Mouse (Mus musculus) mesoderm, embryonic 11.5 days (tissue): Measurements from ENCODE around the gene Rsad2.
"Not testable (repeated sequence)": the region's sequence is repeated elsewhere in the genome, so short reads cannot be mapped to it uniquely, and the experiment has no call there.

ENCODE experiments used
- DNase-seq: peaks from one replicate; pipeline ENCODE4 v3.0.0-alpha.2; 2012; ENCODE audit warnings: low read depth, low spot score

The Rsad2 gene

GRCm38 (mm10) chr12:26446377-26447045, 9.7 kb downstream of the Rsad2 start:
- no peak for DNase-seq

DNA sequence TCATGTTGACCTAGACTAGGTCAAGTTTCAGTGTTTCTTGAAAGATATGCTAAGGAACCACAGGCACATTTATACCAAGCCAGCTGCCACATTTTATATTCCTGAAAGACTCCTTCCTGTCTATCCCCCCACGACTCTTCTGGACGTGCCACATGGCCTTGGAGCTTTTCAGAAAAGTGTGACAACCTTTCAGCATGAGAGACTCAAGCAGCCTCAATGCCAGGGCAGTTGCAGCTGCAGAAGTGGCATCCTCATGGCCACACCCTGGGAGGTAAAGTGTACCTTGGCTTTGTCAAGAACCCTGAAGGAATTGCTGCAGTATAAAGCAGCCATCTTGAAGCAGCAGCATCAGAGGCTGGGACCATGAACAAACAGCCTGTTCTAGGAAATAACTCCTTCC, 11.7 kb downstream of the Rsad2 start:
- no peak for DNase-seq

DNA sequence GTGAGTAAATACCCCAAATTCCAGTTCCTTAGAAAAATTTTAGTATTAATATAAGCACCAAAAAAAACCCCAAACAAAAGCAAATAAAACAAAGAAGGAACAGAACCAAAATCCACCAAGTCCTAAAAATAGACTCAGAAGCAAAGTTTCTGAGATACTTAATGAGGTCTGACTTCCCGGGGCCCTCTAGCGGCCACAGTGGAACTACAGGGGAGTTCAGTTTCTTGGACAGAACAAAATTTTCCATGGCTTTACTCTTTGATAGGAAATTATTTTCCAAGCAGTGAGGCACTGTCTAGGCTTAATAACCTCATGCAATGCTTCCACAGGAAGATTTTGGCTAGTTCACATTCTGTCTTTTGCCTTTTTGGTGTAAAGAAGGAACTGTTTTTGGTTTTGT, 12.2 kb downstream of the Rsad2 start:
- DNase-seq: peak; percentile 67

- no peak for DNase-seq
Measured at GRCm38 (mm10) chr12:26439366-26439765, 16.9 kb downstream of the Rsad2 start.

- DNase-seq: no peak
Measured at GRCm38 (mm10) chr12:26437950-26438349, 18.3 kb downstream of the Rsad2 start.

DNA sequence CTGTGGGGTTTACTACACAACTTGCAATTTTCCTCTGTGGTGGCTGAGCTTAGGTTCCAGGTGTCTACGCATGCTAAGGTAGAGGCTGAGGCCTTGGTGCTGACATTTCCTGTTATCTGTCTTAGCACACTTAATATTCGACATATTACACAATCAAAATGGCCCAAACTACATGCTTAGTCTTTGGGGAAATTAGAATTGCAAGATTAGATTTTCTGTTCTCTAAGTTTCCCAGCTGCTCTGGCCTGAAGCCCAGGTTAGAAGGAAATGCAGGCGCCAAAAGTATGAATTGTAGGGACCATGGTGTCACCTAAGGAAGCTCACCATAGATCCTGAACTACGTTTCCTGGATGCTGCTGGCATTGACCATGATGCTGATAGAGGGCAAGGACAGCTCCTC, 19.9 kb downstream of the Rsad2 start:
- DNase-seq: no peak

DNA sequence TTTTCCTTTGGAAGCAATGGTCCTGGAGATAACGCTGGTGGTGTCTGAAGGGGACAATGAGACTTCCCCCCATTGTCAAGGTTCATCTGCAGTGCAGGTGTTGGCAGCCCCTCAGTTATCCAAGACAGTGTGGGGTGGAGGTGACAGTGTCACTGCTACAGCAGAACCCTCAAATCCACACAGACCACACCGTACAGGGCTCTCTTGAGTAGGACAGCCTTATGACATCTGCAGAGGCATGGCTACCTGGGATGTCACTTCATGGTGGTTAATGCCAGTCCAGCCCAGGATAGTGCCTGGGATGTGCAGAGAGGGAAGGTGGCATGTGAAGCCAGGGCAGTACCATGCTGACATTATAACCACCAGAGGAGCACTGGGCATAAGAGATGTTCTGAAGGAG, 27.5 kb downstream of the Rsad2 start:
- DNase-seq: not testable (repeated sequence)

DNA sequence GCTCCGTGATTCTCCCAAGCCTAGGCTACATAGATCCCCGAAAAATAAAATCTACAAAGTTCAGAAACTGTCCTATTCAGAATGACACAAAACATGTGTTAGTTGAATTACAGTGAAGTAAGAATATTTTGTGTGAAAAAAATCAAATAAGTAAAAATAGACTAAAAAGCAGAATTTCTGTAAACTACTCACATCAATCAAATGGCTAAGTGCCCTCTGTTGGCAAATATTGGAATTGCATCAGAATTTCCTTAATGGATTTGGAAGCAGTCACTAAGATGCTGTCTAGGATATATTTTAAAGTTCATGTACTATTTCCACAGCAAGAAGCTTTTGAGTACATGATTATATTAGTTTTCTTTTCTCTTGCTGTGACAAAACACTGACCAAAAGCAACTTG, 31.4 kb downstream of the Rsad2 start:
- DNase-seq: peak; percentile 62

DNA sequence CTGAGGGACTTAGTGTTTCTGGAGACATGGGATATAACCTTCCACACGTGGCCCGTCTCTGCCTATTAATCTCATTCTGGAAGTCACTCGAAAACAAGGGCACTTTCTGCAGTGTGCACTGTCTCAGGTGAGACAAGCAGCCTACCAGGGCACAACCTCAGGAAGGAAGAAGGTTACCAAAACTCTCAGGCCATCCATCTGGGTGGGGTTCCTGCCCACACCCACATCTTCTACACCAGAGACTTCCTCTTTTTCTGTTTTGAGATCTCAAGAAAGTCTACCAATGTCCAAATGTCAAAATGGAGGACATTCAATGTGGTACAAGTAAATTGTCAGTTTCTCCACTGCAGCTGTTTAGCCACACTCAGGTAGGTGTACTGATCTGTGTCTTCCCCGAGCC, 37.9 kb downstream of the Rsad2 start:
- no peak for DNase-seq

DNA sequence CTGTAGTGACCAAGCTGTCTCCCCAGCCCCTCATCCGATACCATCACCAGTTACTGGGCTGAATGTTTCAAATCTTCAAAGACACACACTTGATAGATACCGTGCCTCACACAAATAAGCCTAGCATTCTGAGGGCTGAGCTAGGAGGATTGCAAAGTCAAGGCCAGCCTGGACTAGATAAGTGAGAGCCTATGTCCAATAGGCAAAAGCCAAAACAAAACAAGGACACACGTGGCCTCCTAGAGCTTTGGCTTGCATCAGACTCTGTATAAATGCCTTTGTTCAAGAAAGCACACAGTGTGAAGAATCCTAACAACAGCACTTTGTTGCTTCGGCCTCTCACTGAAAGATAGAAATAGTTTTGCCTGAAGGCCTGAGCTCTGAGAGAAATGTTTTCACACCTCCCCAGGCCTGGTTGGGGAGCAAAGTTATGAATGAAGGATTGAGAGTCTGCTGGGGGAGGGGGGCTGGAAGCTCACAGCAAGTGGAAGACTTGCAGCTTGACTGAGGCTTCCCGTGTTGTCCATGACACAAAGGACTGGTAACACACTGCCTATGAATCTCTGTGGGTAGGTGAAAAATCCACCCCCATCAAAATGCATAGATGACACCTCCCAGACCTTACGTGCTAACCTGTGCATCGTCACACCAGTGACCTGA, 39.5 kb downstream of the Rsad2 start:
- DNase-seq: no peak

DNA sequence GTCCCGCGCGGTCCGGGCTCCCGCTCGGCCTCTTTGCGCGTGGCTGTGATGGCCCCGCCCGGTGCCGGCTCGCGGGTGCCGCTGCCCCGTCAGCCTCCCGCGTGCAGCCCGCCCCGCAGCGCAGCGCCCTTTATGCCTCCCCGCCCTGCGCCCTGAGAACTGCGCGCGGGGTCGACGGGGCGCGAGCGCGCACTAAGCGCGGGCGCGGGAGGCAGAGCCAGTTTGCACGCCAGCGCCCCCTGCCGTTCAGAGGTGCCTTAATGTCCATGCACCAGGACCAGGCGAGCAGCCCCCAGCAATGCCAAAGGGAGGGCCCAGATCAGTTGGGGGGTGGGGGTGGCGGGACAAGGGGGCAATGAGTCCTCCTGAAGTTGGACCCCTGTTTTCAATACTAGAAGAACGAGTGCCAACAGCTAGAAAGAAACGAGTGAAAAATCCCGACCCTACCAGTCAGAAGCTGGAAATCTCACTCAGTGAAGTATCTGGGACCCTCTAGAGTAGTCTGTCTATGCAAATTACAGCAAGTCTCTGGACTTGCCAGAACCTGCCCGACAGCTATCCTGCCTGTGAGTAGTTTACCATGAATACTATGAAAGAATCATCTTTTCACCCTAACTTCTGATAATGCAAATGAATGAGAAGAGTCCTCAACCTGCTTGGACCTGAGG, 41.0 kb downstream of the Rsad2 start, which contains the start of gene Rnf144a:
Gene Rnf144a, minus strand, starts transcription at position 151 of the 668 bp plus-strand sequence.
- peak; percentile 93 for DNase-seq

GRCm38 (mm10) chr12:26414451-26415103, 41.7 kb downstream of the Rsad2 start:
- peak; percentile 35 for DNase-seq

- DNase-seq: peak; percentile 53
Measured at GRCm38 (mm10) chr12:26413961-26414411, 42.3 kb downstream of the Rsad2 start.

GRCm38 (mm10) chr12:26412802-26413201, 43.5 kb downstream of the Rsad2 start:
- DNase-seq: no peak

DNA sequence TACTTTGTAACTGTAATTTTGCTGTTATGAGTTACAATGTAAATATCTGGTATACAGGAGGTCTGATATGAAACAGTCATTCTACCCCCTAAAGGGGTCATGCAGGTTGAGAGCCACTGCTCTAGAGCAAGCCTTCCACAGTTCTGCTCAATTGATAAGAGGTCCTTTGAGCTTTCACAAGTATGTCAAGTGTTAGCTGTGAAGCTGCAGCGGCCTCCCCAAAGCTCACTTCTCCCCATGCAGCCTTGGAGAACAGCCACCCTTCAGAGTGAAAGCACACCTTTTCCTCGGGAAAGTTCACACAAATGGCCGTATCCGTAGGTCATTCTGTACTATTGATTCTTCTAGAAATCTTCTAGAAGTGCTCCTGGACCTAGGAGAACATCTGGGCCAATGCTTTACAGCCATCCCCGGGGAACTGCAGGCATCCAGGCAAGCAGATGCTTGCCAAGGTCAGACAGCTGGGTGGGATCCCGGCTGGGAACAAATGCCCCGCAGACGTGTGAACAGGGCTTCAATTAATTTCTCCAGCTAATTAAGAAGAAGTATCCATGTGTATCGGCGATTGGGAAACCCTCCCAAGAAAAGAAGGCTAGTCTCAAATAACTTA, 44.3 kb downstream of the Rsad2 start:
- no peak for DNase-seq

DNA sequence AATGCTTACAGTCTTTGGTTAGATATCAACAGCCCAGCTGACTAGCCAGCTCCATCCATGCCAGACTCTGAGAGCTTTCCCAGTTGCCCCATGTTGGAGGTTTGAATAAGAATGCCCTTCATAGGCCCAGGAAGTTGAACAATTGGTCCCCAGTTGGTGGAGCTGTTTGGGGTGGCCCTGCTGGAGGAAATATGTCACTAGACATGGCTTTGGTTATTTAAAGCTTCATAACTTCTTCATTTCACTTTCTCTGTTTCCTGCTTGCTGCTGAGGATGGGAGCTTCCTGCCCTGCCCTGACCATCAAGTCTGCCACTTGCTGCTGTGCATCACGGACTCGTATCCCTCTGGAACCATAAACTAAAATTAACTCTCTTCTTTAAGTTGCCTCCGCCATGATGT, 45.8 kb downstream of the Rsad2 start:
- DNase-seq: no peak

DNA sequence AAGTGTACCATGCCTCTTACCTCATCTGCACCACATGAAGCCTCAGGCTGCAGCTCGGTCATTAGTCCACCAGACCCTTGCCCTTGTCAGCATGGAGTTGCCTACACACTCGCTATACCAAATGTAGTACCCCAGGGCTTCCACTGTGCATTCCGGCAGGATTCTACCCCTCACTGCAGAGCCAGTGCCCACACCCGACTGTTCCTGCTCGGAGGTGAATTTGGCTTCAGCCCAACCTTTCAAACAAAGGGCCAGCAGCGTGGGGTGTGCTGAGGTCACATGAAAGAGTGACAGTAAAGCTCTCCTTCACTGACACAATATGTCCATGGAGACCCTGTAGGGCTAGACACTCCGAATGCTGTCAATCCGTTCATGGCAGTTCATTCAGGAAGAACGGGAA, 47.5 kb downstream of the Rsad2 start:
- no peak for DNase-seq

GRCm38 (mm10) chr12:26404781-26405702, 51.2 kb downstream of the Rsad2 start:
- no peak for DNase-seq

GRCm38 (mm10) chr12:26403372-26404125, 52.7 kb downstream of the Rsad2 start:
- no peak for DNase-seq
